Mouse (Mus musculus): Measurements from ENCODE around the gene Zfp965. TPM values are rescaled to one million over a fixed set of nuclear protein-coding genes. Genes with fewer than 3 reads are reported as not detected.
"Not testable (repeated sequence)": the region's sequence is repeated elsewhere in the genome, so short reads cannot be mapped to it uniquely, and the experiment has no call there.

Gene Zfp965
- total RNA-seq (2021): 1 to 10 TPM; 4.9 TPM
- long read RNA-seq, experiment 1, partial matches to known transcripts: 0 of 2 reads
- long read RNA-seq, experiment 1, other reads (novel, unspliced or antisense): 1 of 2 reads
- long read RNA-seq, experiment 2, partial matches to known transcripts: 0 of 2 reads
- long read RNA-seq, experiment 2, other reads (novel, unspliced or antisense): 2 of 2 reads

- intact Hi-C loops (cut with DNase I); DNase-seq: not testable (repeated sequence)
These were observed at the start of gene Zfp965 for GRCm38 (mm10) chr2:175469685-175470084. TSS of gene Zfp965 (plus strand) at chr2:175469985.

- intact Hi-C loops (cut with DNase I); DNase-seq: not testable (repeated sequence)
These were observed 34.1 kb upstream of the Zfp965 start, which contains the start of gene Gm4724 for GRCm38 (mm10) chr2:175435707-175436106. TSS of gene Gm4724 (minus strand) at chr2:175435807.

Other genes starting within 250 kb of the Zfp965 start
- 1 to 10 TPM in 1 of 2 experiments, under 1 TPM in 1; 0.32 to 1.0 TPM for gene Gm14440, start 194.9 kb upstream of the Zfp965 start, total RNA-seq (2021)
- 10 to 100 TPM; 35.1 to 35.2 TPM for gene Gm4631, start 131.8 kb upstream of the Zfp965 start, total RNA-seq (2021)
- gene Zfp968, start 97.5 kb upstream of the Zfp965 start, total RNA-seq (2021): 10 to 100 TPM; 25.2 to 27.6 TPM
- 1 to 10 TPM; 1.8 to 2.4 TPM for gene Gm4724, start 34.2 kb upstream of the Zfp965 start, total RNA-seq (2021)
- gene Gm11007, start 174.0 kb downstream of the Zfp965 start, total RNA-seq (2021): not detected
- gene Zfp969, start 233.7 kb downstream of the Zfp965 start, total RNA-seq (2021): not detected